Mouse (Mus musculus) lung, embryonic 14.5 days (tissue): ENCODE measurements at regions not wholly inside any gene's neighbourhood (a gene's known extent, or its start where the extent isn't known, plus 50 kb on each side); places are given as distances from the start of the nearest gene placed in this dataset.

ENCODE experiments used
- ATAC-seq: fragments of 200-750 bp; cut with Nextera tagmentation; 2 replicates; pipeline ENCODE4 v1.8.0; 2017; ENCODE audit warnings: mild to moderate bottlenecking, moderate TSS enrichment, moderate library complexity; ENCODE audit not compliant: insufficient read depth
- DNase-seq: peaks from one replicate; pipeline ENCODE4 v3.0.0-alpha.2; 2015
- H3K27ac ChIP-seq: fragments of 300-500 bp; sonication (generic); 2 replicates; pipeline ENCODE4 v1.5.1; 2014; ENCODE audit warnings: low read depth, mild to moderate bottlenecking, moderate library complexity
- H3K27me3 ChIP-seq: fragments of 300-500 bp; sonication (generic); 2 replicates; pipeline ENCODE4 v1.6.1; 2014; ENCODE audit warnings: low read length, control low read depth; ENCODE audit not compliant: insufficient read depth
- H3K36me3 ChIP-seq: fragments of 300-500 bp; sonication (generic); 2 replicates; pipeline ENCODE4 v1.6.1; 2014; ENCODE audit warnings: control low read depth; ENCODE audit not compliant: insufficient read depth
- H3K4me1 ChIP-seq: fragments of 300-500 bp; sonication (generic); 2 replicates; pipeline ENCODE4 v1.6.1; 2014; ENCODE audit warnings: antibody characterized with exemption, control low read depth; ENCODE audit not compliant: insufficient read depth
- H3K4me2 ChIP-seq: fragments of 300-500 bp; sonication (generic); 2 replicates; pipeline ENCODE4 v1.6.1; 2014; ENCODE audit warnings: mild to moderate bottlenecking
- H3K4me3 ChIP-seq: fragments of 300-500 bp; sonication (generic); 2 replicates; pipeline ENCODE4 v1.5.1; 2014; ENCODE audit warnings: low read depth, low read length
- H3K9ac ChIP-seq: fragments of 300-500 bp; sonication (generic); 2 replicates; pipeline ENCODE4 v1.6.1; 2014
- H3K9me3 ChIP-seq: fragments of 300-500 bp; sonication (generic); 2 replicates; pipeline ENCODE4 v1.6.1; 2016; ENCODE audit warnings: low read depth, low read length, control low read depth
- CTCF ChIP-seq: IDR thresholded peaks from 2 replicates; pipeline ENCODE4 v1.5.1; 2016; ENCODE audit warnings: antibody characterized with exemption, low read depth
- WGBS: fragments of 180-500 bp; shearing (Covaris S2); extraction: QIAGEN DNeasy Blood & Tissue Kit; methylation state at CpG from one replicate; pipeline ENCODE4 v1.1.7; 2014; 5-methylcytosine and 5-hydroxymethylcytosine counted together

- no peak for TF ChIP-seq CTCF
- WGBS, result 57% methylated on average over 3 of the region's 3 CpGs
- H3K27me3 ChIP-seq, result no peaks in the 10 kb centered on the region
- DNase-seq (no peak), ATAC-seq (no peak)
- H3K27ac ChIP-seq, result no peak overlapping the region
- H3K36me3 ChIP-seq, result no peaks in the 10 kb centered on the region
- no peak overlapping the region for H3K9ac ChIP-seq
- H3K4me3 ChIP-seq, result no peak overlapping the region
- H3K4me2 ChIP-seq, result no peak overlapping the region
- H3K9me3 ChIP-seq, result no peaks in the 10 kb centered on the region
- H3K4me1 ChIP-seq, result no peaks in the 10 kb centered on the region
Observed at GRCm38 (mm10) chr3:151020014-151020413, 417.7 kb upstream of the Adgrl4 start.

- Histone ChIP-seq H3K9me3 (no peaks in the 10 kb centered on the region), H3K27me3 (no peaks in the 10 kb centered on the region), H3K27ac (no peak overlapping the region), H3K4me3 (no peak overlapping the region), H3K36me3 (no peaks in the 10 kb centered on the region), H3K4me1 (no peaks in the 10 kb centered on the region), H3K4me2 (no peak overlapping the region), H3K9ac (no peak overlapping the region)
- no peak for TF ChIP-seq CTCF
- no peak for DNase-seq
- ATAC-seq, result no peak
- 69% methylated on average over 3 of the region's 3 CpGs for WGBS
Observed at GRCm38 (mm10) chr3:151057491-151057890, 380.2 kb upstream of the Adgrl4 start.

- no peaks in the 10 kb centered on the region for H3K9me3 ChIP-seq
- no peak for TF ChIP-seq CTCF
Observed at GRCm38 (mm10) chr3:151072322-151072721, 365.4 kb upstream of the Adgrl4 start.

GRCm38 (mm10) chr3:151116831-151117230, 320.9 kb upstream of the Adgrl4 start:
- H3K4me3 ChIP-seq, result no peak overlapping the region
- no peak overlapping the region for H3K9ac ChIP-seq
- H3K4me1 ChIP-seq, result no peaks in the 10 kb centered on the region
- ATAC-seq (no peak), DNase-seq (no peak)
- no peak for TF ChIP-seq CTCF
- H3K36me3 ChIP-seq, result no peaks in the 10 kb centered on the region
- no peak overlapping the region for H3K4me2 ChIP-seq
- 78% methylated on average over 3 of the region's 3 CpGs for WGBS
- no peaks in the 10 kb centered on the region for H3K9me3 ChIP-seq
- no peaks in the 10 kb centered on the region for H3K27me3 ChIP-seq
- no peak overlapping the region for H3K27ac ChIP-seq

More at GRCm38 (mm10) chr3:151072322-151072721, 365.4 kb upstream of the Adgrl4 start:
- DNase-seq, result no peak
- Histone ChIP-seq H3K36me3 (no peaks in the 10 kb centered on the region), H3K9ac (no peak overlapping the region), H3K27ac (no peak overlapping the region), H3K4me2 (no peak overlapping the region), H3K4me3 (no peak overlapping the region), H3K27me3 (no peaks in the 10 kb centered on the region), H3K4me1 (no peaks in the 10 kb centered on the region)
- ATAC-seq, result no peak

- Histone ChIP-seq H3K27me3 (no peaks in the 10 kb centered on the region), H3K36me3 (no peaks in the 10 kb centered on the region), H3K9me3 (no peaks in the 10 kb centered on the region), H3K4me3 (no peak overlapping the region), H3K27ac (no peak overlapping the region), H3K9ac (no peak overlapping the region), H3K4me2 (no peak overlapping the region), H3K4me1 (no peaks in the 10 kb centered on the region)
- no peak for TF ChIP-seq CTCF
- DNase-seq, result peak; percentile 26
- 60% methylated on average over 3 of the region's 3 CpGs for WGBS
- peak; percentile 60; the same call in 1 of the 2 replicates for ATAC-seq
Observed at GRCm38 (mm10) chr3:151117583-151118041, 320.1 kb upstream of the Adgrl4 start.

- no peak overlapping the region for H3K9ac ChIP-seq
- no peak for ATAC-seq
- H3K4me1 ChIP-seq, result no peaks in the 10 kb centered on the region
- H3K9me3 ChIP-seq, result no peaks in the 10 kb centered on the region
- no peak for TF ChIP-seq CTCF
- H3K4me3 ChIP-seq, result no peak overlapping the region
- H3K4me2 ChIP-seq, result no peak overlapping the region
- H3K27me3 ChIP-seq, result no peaks in the 10 kb centered on the region
- no peak for DNase-seq
- WGBS, result 74% methylated on average over 5 of the region's 5 CpGs
- H3K36me3 ChIP-seq, result no peaks in the 10 kb centered on the region
- no peak overlapping the region for H3K27ac ChIP-seq
Observed at GRCm38 (mm10) chr3:151124131-151124530, 313.6 kb upstream of the Adgrl4 start.

- no peak overlapping the region for H3K4me2 ChIP-seq
- ATAC-seq (no peak), DNase-seq (no peak)
- WGBS, result 68% methylated on average over 2 of the region's 2 CpGs
- H3K27ac ChIP-seq, result no peak overlapping the region
- TF ChIP-seq CTCF, result no peak
- no peak overlapping the region for H3K9ac ChIP-seq
- H3K36me3 ChIP-seq, result no peaks in the 10 kb centered on the region
- no peaks in the 10 kb centered on the region for H3K4me1 ChIP-seq
- H3K27me3 ChIP-seq, result no peaks in the 10 kb centered on the region
- H3K9me3 ChIP-seq, result no peaks in the 10 kb centered on the region
- no peak overlapping the region for H3K4me3 ChIP-seq
Observed at GRCm38 (mm10) chr3:151146889-151147288, 290.8 kb upstream of the Adgrl4 start.

GRCm38 (mm10) chr3:151153340-151153739, 284.3 kb upstream of the Adgrl4 start:
- 41% methylated on average over 4 of the region's 4 CpGs for WGBS
- H3K4me2 ChIP-seq, result no peak overlapping the region
- no peak for ATAC-seq

More at GRCm38 (mm10) chr3:151153340-151153739, 284.3 kb upstream of the Adgrl4 start:
- Histone ChIP-seq H3K9me3 (no peaks in the 10 kb centered on the region), H3K36me3 (no peaks in the 10 kb centered on the region), H3K4me3 (no peak overlapping the region), H3K27ac (no peak overlapping the region), H3K27me3 (no peaks in the 10 kb centered on the region), H3K4me1 (no peaks in the 10 kb centered on the region), H3K9ac (no peak overlapping the region)
- TF ChIP-seq CTCF, result no peak
- DNase-seq, result no peak
